Mouse (Mus musculus): ENCODE measurements around the gene Otor. TPM values are rescaled to one million over a fixed set of nuclear protein-coding genes. Genes with fewer than 3 reads are reported as not detected.

Gene Otor
- not detected in 2 replicates for polyA plus RNA-seq (2012; ENCODE audit: low replicate concordance)

DNA sequence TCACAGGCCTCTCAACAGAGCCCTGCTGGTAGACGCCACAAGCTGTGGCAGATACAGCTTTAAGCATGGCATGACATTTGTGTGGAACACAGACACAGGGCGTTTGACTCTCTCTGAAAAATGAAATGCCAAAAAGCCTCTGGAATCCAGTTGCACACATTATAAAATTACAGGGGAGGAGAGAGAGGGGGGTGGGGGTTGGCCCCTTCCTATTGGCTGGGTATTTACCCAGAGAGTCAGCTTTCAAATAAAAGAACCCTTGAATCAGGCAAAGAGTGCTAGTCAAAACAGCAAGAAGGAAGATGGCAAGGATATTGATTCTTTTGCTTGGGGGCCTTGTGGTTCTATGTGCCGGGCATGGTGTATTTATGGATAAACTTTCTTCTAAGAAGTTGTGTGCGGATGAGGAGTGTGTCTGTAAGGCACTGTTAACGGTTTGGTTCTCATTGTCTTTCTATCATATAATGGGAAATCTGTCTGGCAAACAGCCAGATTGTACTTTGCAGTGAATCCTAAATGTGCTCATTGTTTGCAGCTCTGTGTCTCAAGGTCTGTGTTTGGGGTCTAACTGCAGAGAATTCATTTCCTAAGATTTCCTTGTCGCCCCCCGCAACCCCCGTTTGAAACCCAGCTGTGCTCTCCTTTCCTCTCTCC is at the start of gene Otor:
Gene Otor (plus strand): TSS at position 276 of the 654 bp plus-strand sequence.

GRCm38 (mm10) chr2:143062812-143063792 is 15.2 kb upstream of the Otor start, which contains the start of gene Snrpb2:
Gene Snrpb2, plus strand, starts transcription at chr2:143063039.

Other genes with a start within 250 kb of the Otor start
- 1.0 and 1.5 TPM in 2 replicates for gene Kif16b, start 176.9 kb upstream of the Otor start, polyA plus RNA-seq (2012; ENCODE audit: low replicate concordance)
- 0.18 and 2.5 TPM in 2 replicates for gene Snrpb2, start 15.4 kb upstream of the Otor start, polyA plus RNA-seq (2012; ENCODE audit: low replicate concordance)

All from leukemia stem cell, adult 10-12 weeks (primary cell).